Mouse (Mus musculus): ENCODE measurements around the gene Clcn7. TPM values are rescaled to one million over a fixed set of nuclear protein-coding genes. Genes with fewer than 3 reads are reported as not detected.

Gene Clcn7
- polyA plus RNA-seq, 1 experiment from 2014 or later = 22.4 TPM

Other genes with a start within 250 kb of the Clcn7 start
- 54.4 and 56.6 TPM in 2 replicates for gene Nubp2, start 247.0 kb upstream of the Clcn7 start, polyA plus RNA-seq (2015; fragmentation: Nextera tagmentation; extraction: Ambion mirVana)
- gene Spsb3, start 246.7 kb upstream of the Clcn7 start, polyA plus RNA-seq (2015; fragmentation: Nextera tagmentation; extraction: Ambion mirVana) = 41.7 and 44.2 TPM in 2 replicates
- 28.5 and 30.4 TPM in 2 replicates for gene Eme2, start 238.3 kb upstream of the Clcn7 start, polyA plus RNA-seq (2015; fragmentation: Nextera tagmentation; extraction: Ambion mirVana)
- 89.0 and 92.0 TPM in 2 replicates for gene Mrps34, start 238.3 kb upstream of the Clcn7 start, polyA plus RNA-seq (2015; fragmentation: Nextera tagmentation; extraction: Ambion mirVana)
- gene Nme3, start 236.9 kb upstream of the Clcn7 start, polyA plus RNA-seq (2015; fragmentation: Nextera tagmentation; extraction: Ambion mirVana) = 67.1 and 78.5 TPM in 2 replicates
- 24.0 and 27.6 TPM in 2 replicates for gene Mapk8ip3, start 196.4 kb upstream of the Clcn7 start, polyA plus RNA-seq (2015; fragmentation: Nextera tagmentation; extraction: Ambion mirVana)
- gene Jpt2, start 172.7 kb upstream of the Clcn7 start, polyA plus RNA-seq (2015; fragmentation: Nextera tagmentation; extraction: Ambion mirVana) = 186 and 189 TPM in 2 replicates
- 6.3 and 7.6 TPM in 2 replicates for gene Cramp1l, start 117.6 kb upstream of the Clcn7 start, polyA plus RNA-seq (2015; fragmentation: Nextera tagmentation; extraction: Ambion mirVana)
- 17.0 and 18.1 TPM in 2 replicates for gene Ift140, start 117.3 kb upstream of the Clcn7 start, polyA plus RNA-seq (2015; fragmentation: Nextera tagmentation; extraction: Ambion mirVana)
- gene Tmem204, start 49.8 kb upstream of the Clcn7 start, polyA plus RNA-seq (2015; fragmentation: Nextera tagmentation; extraction: Ambion mirVana) = 88.2 and 93.2 TPM in 2 replicates
- gene Telo2, start 17.4 kb upstream of the Clcn7 start, polyA plus RNA-seq (2015; fragmentation: Nextera tagmentation; extraction: Ambion mirVana) = 42.2 and 46.3 TPM in 2 replicates
- gene Ptx4, start 12.6 kb upstream of the Clcn7 start, polyA plus RNA-seq (2015; fragmentation: Nextera tagmentation; extraction: Ambion mirVana) = 0.14 TPM in 1 of 2 replicates, not detected in the other
- 0.44 and 0.50 TPM in 2 replicates for gene Ccdc154, start 29.1 kb downstream of the Clcn7 start, polyA plus RNA-seq (2015; fragmentation: Nextera tagmentation; extraction: Ambion mirVana)
- 9.0 and 10.3 TPM in 2 replicates for gene Gm38655, start 42.1 kb downstream of the Clcn7 start, polyA plus RNA-seq (2015; fragmentation: Nextera tagmentation; extraction: Ambion mirVana)
- gene BC003965, start 51.2 kb downstream of the Clcn7 start, polyA plus RNA-seq (2015; fragmentation: Nextera tagmentation; extraction: Ambion mirVana) = 32.1 and 33.0 TPM in 2 replicates
- gene Unkl, start 55.0 kb downstream of the Clcn7 start, polyA plus RNA-seq (2015; fragmentation: Nextera tagmentation; extraction: Ambion mirVana) = 8.6 and 8.8 TPM in 2 replicates
- 43.3 and 47.2 TPM in 2 replicates for gene Gnptg, start 106.7 kb downstream of the Clcn7 start, polyA plus RNA-seq (2015; fragmentation: Nextera tagmentation; extraction: Ambion mirVana)
- gene Tsr3, start 106.8 kb downstream of the Clcn7 start, polyA plus RNA-seq (2015; fragmentation: Nextera tagmentation; extraction: Ambion mirVana) = 45.9 and 46.4 TPM in 2 replicates
- 0.91 and 1.2 TPM in 2 replicates for gene Baiap3, start 123.0 kb downstream of the Clcn7 start, polyA plus RNA-seq (2015; fragmentation: Nextera tagmentation; extraction: Ambion mirVana)
- gene Ube2i, start 141.2 kb downstream of the Clcn7 start, polyA plus RNA-seq (2015; fragmentation: Nextera tagmentation; extraction: Ambion mirVana) = 698 TPM in 2 replicates
- gene Prss34, start 165.0 kb downstream of the Clcn7 start, polyA plus RNA-seq (2015; fragmentation: Nextera tagmentation; extraction: Ambion mirVana) = 0.80 and 1.3 TPM in 2 replicates
- not detected in 2 replicates for gene Prss28, start 175.3 kb downstream of the Clcn7 start, polyA plus RNA-seq (2015; fragmentation: Nextera tagmentation; extraction: Ambion mirVana)
- gene Prss29, start 185.3 kb downstream of the Clcn7 start, polyA plus RNA-seq (2015; fragmentation: Nextera tagmentation; extraction: Ambion mirVana) = not detected in 2 replicates
- 0.19 and 0.24 TPM in 2 replicates for gene Tpsab1, start 212.2 kb downstream of the Clcn7 start, polyA plus RNA-seq (2015; fragmentation: Nextera tagmentation; extraction: Ambion mirVana)
- 3.6 and 5.7 TPM in 2 replicates for gene Tpsb2, start 232.9 kb downstream of the Clcn7 start, polyA plus RNA-seq (2015; fragmentation: Nextera tagmentation; extraction: Ambion mirVana)
- gene Tpsg1, start 235.9 kb downstream of the Clcn7 start, polyA plus RNA-seq (2015; fragmentation: Nextera tagmentation; extraction: Ambion mirVana) = 0.46 and 0.76 TPM in 2 replicates

Data from lung, embryonic 15.5 days (tissue).